Mouse (Mus musculus): ENCODE results near the gene Smagp.

- TF ChIP-seq POLR2A (IDR thresholded peaks at IDR 0.05; ENCODE audit: borderline replicate concordance, extremely low read depth, low read depth, low read length) (no peak), CTCF (IDR thresholded peaks at IDR 0.05; ENCODE audit: insufficient read depth, low read length) (no peak)
These were observed 20.9 kb downstream of the Smagp start for GRCm38 (mm10) chr15:100615825-100616220.
